Mouse (Mus musculus) testis, adult 2 months (tissue): ENCODE measurements at regions not wholly inside any gene's neighbourhood (a gene's known extent, or its start where the extent isn't known, plus 50 kb on each side); places are given as distances from the start of the nearest gene placed in this dataset.

Experiments used
- CTCF ChIP-seq: fragments of 200-500 bp; IDR thresholded peaks from 2 replicates; pipeline ENCODE4 v1.5.1; 2012; ENCODE audit warnings: low read depth, mild to moderate bottlenecking, inconsistent platforms, low read length, moderate library complexity; ENCODE audit not compliant: control insufficient read depth, insufficient read depth, insufficient replicate concordance
- POLR2A ChIP-seq: fragments of 200-500 bp; IDR thresholded peaks from 2 replicates; pipeline ENCODE4 v1.6.1; 2012; ENCODE audit warnings: low read depth, mild to moderate bottlenecking, inconsistent platforms, low read length, moderate library complexity; ENCODE audit not compliant: control insufficient read depth

GRCm38 (mm10) chr8:86328626-86329025, 251.9 kb downstream of the Abcc12 start:
- TF ChIP-seq POLR2A (no peak), CTCF (no peak)
